Mouse (Mus musculus): Measurements from ENCODE around the gene Noxa1. TPM values are rescaled to one million over a fixed set of nuclear protein-coding genes. Genes with fewer than 3 reads are reported as not detected.

Noxa1 gene
- polyA plus RNA-seq, 1 experiment from 2014 or later: 0.52 TPM

GRCm38 (mm10) chr2:25120963-25121362, 26.0 kb upstream of the Noxa1 start:
- no peak overlapping the region for H3K27ac ChIP-seq (ENCODE audit: low read depth)
- ATAC-seq (no peak), DNase-seq (no peak)
- H3K36me3 ChIP-seq (replicated peaks; ENCODE audit: insufficient read depth, low read length): no peaks in the 10 kb centered on the region
- H3K27me3 ChIP-seq (ENCODE audit: insufficient read depth, low read length): no peaks in the 10 kb centered on the region
- 49% methylated on average over 7 of the region's 7 CpGs for WGBS (ENCODE audit: insufficient replicate concordance)
- H3K9me3 ChIP-seq (ENCODE audit: low read length): no peaks in the 10 kb centered on the region
- no peak overlapping the region for H3K4me2 ChIP-seq (ENCODE audit: low read depth, low read length)
- peaks cover 13% of the 10 kb centered on the region for H3K4me1 ChIP-seq (ENCODE audit: insufficient read depth)
- H3K4me3 ChIP-seq (ENCODE audit: low read depth, low read length): no peak overlapping the region
- H3K9ac ChIP-seq (replicated peaks): no peak overlapping the region
- TF ChIP-seq CTCF (IDR thresholded peaks at IDR 0.05; ENCODE audit: low read depth) (no peak), EP300 (IDR thresholded peaks at IDR 0.05; ENCODE audit: low read depth) (no peak)

- 36% methylated on average over 2 of the region's 2 CpGs for WGBS (ENCODE audit: insufficient replicate concordance)
- Histone ChIP-seq H3K4me1 (ENCODE audit: insufficient read depth) (peaks cover 19% of the 10 kb centered on the region), H3K4me3 (ENCODE audit: low read depth, low read length) (no peak overlapping the region), H3K9ac (replicated peaks) (no peak overlapping the region), H3K27ac (ENCODE audit: low read depth) (0 out of 2 replicates have a peak overlapping the region, but pooled peaks have one; percentile 25), H3K4me2 (ENCODE audit: low read depth, low read length) (no peak overlapping the region), H3K9me3 (ENCODE audit: low read length) (no peaks in the 10 kb centered on the region), H3K27me3 (ENCODE audit: insufficient read depth, low read length) (no peaks in the 10 kb centered on the region), H3K36me3 (replicated peaks; ENCODE audit: insufficient read depth, low read length) (no peaks in the 10 kb centered on the region)
- TF ChIP-seq CTCF (IDR thresholded peaks at IDR 0.05; ENCODE audit: low read depth) (no peak), EP300 (IDR thresholded peaks at IDR 0.05; ENCODE audit: low read depth) (peak; percentile 89)
- DNase-seq (peak; percentile 50), ATAC-seq (peak; percentile 76)
These were observed 20.5 kb upstream of the Noxa1 start for GRCm38 (mm10) chr2:25115442-25115841.

GRCm38 (mm10) chr2:25114308-25114707, 19.4 kb upstream of the Noxa1 start:
- H3K9ac ChIP-seq (replicated peaks): no peak overlapping the region
- no peak for ATAC-seq
- no peak overlapping the region for H3K27ac ChIP-seq (ENCODE audit: low read depth)
- H3K4me2 ChIP-seq (ENCODE audit: low read depth, low read length): no peak overlapping the region
- DNase-seq: no peak
- TF ChIP-seq EP300 (IDR thresholded peaks at IDR 0.05; ENCODE audit: low read depth) (no peak), CTCF (IDR thresholded peaks at IDR 0.05; ENCODE audit: low read depth) (no peak)
- H3K9me3 ChIP-seq (ENCODE audit: low read length): no peaks in the 10 kb centered on the region
- H3K4me1 ChIP-seq (ENCODE audit: insufficient read depth): peaks cover 23% of the 10 kb centered on the region
- H3K4me3 ChIP-seq (ENCODE audit: low read depth, low read length): no peak overlapping the region
- 42% methylated on average over 2 of the region's 2 CpGs for WGBS (ENCODE audit: insufficient replicate concordance)
- H3K27me3 ChIP-seq (ENCODE audit: insufficient read depth, low read length): no peaks in the 10 kb centered on the region
- no peaks in the 10 kb centered on the region for H3K36me3 ChIP-seq (replicated peaks; ENCODE audit: insufficient read depth, low read length)

GRCm38 (mm10) chr2:25111184-25111791, 16.3 kb upstream of the Noxa1 start:
- H3K9ac ChIP-seq (replicated peaks): no peak overlapping the region
- H3K9me3 ChIP-seq (ENCODE audit: low read length): no peaks in the 10 kb centered on the region
- peak overlapping the region; percentile 75 for H3K27ac ChIP-seq (ENCODE audit: low read depth)
- ATAC-seq (peak; percentile 82), DNase-seq (peak; percentile 54)
- peak; percentile 86 for TF ChIP-seq EP300 (IDR thresholded peaks at IDR 0.05; ENCODE audit: low read depth)
- no peak for TF ChIP-seq CTCF (IDR thresholded peaks at IDR 0.05; ENCODE audit: low read depth)
- H3K27me3 ChIP-seq (ENCODE audit: insufficient read depth, low read length): no peaks in the 10 kb centered on the region
- H3K4me3 ChIP-seq (ENCODE audit: low read depth, low read length): no peak overlapping the region
- H3K36me3 ChIP-seq (replicated peaks; ENCODE audit: insufficient read depth, low read length): no peaks in the 10 kb centered on the region
- H3K4me2 ChIP-seq (ENCODE audit: low read depth, low read length): no peak overlapping the region
- H3K4me1 ChIP-seq (ENCODE audit: insufficient read depth): peaks cover 29% of the 10 kb centered on the region
- WGBS (ENCODE audit: insufficient replicate concordance): 16% methylated on average over 9 of the region's 9 CpGs

- peak; percentile 44; the same call in 1 of the 2 replicates for ATAC-seq
These were observed 15.7 kb upstream of the Noxa1 start for GRCm38 (mm10) chr2:25110505-25111183.

GRCm38 (mm10) chr2:25109487-25109886, 14.5 kb upstream of the Noxa1 start:
- no peak for TF ChIP-seq CTCF (IDR thresholded peaks at IDR 0.05; ENCODE audit: low read depth)
- TF ChIP-seq EP300 (IDR thresholded peaks at IDR 0.05; ENCODE audit: low read depth): no peak
- no peak overlapping the region for H3K27ac ChIP-seq (ENCODE audit: low read depth)
- no peaks in the 10 kb centered on the region for H3K9me3 ChIP-seq (ENCODE audit: low read length)
- ATAC-seq (no peak), DNase-seq (no peak)
- no peaks in the 10 kb centered on the region for H3K27me3 ChIP-seq (ENCODE audit: insufficient read depth, low read length)
- no peaks in the 10 kb centered on the region for H3K36me3 ChIP-seq (replicated peaks; ENCODE audit: insufficient read depth, low read length)
- peaks cover 25% of the 10 kb centered on the region for H3K4me1 ChIP-seq (ENCODE audit: insufficient read depth)
- no peak overlapping the region for H3K4me2 ChIP-seq (ENCODE audit: low read depth, low read length)
- no peak overlapping the region for H3K4me3 ChIP-seq (ENCODE audit: low read depth, low read length)
- no peak overlapping the region for H3K9ac ChIP-seq (replicated peaks)

More at GRCm38 (mm10) chr2:25110505-25111183, 15.7 kb upstream of the Noxa1 start:
- H3K9me3 ChIP-seq (ENCODE audit: low read length): no peaks in the 10 kb centered on the region
- H3K4me3 ChIP-seq (ENCODE audit: low read depth, low read length): no peak overlapping the region
- H3K9ac ChIP-seq (replicated peaks): no peak overlapping the region
- no peak for TF ChIP-seq EP300 (IDR thresholded peaks at IDR 0.05; ENCODE audit: low read depth)
- TF ChIP-seq CTCF (IDR thresholded peaks at IDR 0.05; ENCODE audit: low read depth): no peak
- H3K4me2 ChIP-seq (ENCODE audit: low read depth, low read length): no peak overlapping the region
- no peaks in the 10 kb centered on the region for H3K27me3 ChIP-seq (ENCODE audit: insufficient read depth, low read length)
- H3K27ac ChIP-seq (ENCODE audit: low read depth): peak overlapping the region; percentile 75
- DNase-seq: no peak
- no peaks in the 10 kb centered on the region for H3K36me3 ChIP-seq (replicated peaks; ENCODE audit: insufficient read depth, low read length)
- H3K4me1 ChIP-seq (ENCODE audit: insufficient read depth): peaks cover 28% of the 10 kb centered on the region
